Mouse (Mus musculus) kidney, postnatal 4 days (tissue): ENCODE results near the gene Tepp.

Experiments
- DNase-seq, 2 experiments: peaks; one replicate each; pipeline ENCODE4 v3.0.0; 2021; ENCODE audit warnings: mixed read lengths in 2 of 2

Tepp gene

DNA sequence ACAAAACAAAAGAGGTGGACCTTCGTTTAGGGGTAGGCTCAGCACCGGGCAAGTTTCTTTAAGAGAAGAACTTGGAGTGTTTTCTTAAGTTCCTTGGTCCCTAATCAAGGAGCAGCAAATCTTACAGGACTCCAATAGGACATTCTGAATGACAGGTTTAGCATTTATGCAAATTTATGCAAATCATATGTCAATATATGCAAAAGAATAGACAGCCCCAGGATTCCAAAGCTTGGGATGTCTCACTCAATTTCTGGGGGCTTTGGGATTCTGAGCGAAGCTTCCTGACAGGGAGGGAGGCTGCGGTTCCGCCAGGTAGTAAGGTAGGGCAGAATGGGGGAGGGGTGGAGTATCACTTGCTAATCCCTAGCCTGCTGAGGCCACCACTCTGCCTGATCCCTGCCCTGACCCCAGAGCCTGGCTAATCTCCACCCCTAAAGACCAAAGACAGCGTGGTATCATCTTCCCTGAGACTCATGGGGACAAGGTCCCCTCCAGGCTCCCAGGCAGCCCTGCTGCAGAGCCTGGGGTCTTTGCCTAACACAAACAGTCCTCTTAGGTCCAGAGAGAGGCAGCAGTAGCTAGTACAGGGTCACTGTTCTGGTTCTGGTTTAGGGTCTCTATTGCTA is at the start of gene Tepp:
Gene Tepp (plus strand): TSS at position 225 of the 629 bp plus-strand sequence.
- no peak for DNase-seq

DNA sequence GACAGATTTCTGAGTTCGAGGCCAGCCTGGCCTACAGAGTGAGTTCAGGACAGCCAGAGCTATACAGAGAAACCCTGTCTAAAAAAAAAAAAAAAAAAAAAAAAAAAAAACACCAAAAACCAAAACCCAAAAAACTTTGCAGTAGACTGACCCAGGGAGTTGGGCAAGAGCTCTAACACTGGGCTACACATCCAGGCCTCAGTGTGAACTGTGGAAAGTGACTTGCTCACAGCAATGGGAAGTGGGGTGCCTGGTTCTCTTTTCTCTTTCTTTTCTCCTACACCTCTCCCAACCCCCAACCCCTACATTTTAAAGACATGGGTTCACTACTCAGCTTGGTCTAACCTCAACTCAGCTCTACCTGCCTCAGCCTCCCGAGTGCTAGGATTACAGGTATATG is 48.2 kb upstream of the Tepp start:
- no peak for DNase-seq

DNA sequence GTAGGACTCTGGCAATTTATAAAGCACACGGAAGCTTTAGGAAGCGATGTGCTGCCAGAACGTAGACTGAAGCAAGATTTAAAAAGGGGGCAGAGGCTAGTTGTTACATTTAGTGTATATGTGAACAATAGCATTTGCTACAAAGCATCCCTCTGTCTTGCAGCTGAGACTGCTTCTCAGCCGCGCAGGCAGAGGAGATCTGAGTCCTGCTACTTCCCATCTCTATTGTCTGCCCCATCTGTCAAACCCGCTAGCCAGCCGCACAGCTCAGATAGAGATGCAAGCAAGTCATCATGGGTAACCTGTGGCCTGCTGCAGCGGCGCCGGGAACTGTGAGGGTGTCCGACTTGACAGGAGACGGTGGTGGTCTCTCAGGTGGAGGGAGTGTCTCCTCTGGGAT is 39.9 kb upstream of the Tepp start:
- DNase-seq, result no peak

DNA sequence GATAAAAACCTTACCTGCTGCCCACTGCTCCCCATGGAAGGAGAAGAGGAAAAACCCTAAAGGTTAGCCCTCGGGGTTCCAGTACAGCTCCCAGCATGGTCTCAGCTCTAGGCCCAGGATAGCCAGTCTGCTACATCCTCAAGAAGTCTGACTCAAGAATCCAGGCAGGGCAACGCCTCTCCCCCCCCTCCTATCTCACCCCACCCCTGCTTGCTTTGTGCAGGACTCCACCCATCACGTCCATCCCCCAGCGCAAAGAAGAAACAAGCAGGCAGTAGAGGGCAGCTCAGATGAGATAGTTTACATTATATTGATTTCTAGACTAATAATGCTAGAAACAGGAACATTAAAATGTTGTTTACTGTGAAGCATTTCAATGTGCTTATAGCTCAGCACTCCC is 38.5 kb upstream of the Tepp start:
- DNase-seq, result no peak

DNA sequence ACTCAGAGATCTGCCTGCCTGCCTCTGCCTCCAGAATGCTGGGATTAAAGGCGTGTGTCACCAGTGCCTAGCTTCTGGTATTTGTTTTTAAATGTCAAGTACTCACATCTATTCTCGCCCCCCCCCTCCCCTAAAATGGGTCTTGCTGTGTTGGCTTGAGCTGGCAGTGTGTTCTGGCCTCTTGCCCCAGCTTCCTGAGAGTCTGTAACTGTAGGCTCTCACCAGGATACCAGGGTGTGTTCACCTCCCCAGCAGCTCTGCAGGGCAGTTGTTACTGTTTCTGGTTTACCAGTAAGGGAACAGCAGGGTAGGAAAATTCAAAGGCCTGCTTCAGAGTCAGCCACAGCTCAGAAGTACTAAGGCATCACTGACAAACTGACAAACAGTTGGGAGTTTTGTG is 37.5 kb upstream of the Tepp start:
- peak; percentile 12 to 37 for DNase-seq

DNA sequence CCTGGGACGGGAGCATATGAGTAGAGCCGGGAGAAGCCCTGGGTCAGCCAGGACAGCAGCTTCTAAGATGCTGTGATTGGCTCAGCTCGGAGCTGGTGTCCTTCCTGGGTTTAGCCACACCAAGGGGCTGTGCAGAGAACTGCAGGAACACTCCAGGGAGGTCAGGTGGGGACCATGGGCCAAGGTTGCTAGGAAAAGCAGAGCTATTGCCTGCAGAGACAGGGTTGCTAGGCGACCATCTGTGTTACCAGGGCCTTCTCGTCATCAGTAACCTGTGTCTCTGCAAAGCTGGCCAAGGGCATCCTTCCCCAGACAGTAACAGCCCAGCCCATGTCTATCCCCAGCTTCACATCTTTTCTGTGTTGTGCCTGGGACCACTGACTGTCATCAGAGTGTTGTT is 28.9 kb upstream of the Tepp start:
- no peak for DNase-seq

DNA sequence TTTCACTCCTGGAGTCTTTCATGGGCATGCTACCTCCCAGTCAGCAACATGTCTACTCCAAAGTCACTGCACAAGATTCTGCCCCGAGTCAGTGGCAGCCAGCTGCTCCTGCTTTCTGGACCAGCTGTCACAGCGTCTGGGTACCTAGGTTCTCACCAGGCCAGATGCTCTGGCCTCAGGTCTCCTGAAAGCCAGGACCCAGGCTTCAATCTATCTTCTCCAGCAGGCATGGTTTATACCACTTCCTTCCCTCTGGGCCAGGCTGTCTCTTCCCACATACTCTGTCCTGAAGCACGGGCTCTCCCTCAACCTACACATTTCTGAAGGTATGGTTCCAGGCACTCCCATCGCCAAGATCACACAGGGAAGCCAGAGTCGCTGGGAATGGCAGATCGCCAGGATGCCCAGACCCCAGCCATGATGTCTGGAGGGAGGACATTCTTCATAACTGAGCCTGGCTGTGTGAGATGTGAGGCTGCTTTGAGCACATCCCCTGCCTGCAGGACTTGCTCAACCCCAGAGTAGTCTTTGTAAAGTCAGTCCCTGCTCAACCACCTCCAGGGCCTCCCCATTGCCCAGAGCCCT is 21.2 kb upstream of the Tepp start:
- DNase-seq, result no peak

DNA sequence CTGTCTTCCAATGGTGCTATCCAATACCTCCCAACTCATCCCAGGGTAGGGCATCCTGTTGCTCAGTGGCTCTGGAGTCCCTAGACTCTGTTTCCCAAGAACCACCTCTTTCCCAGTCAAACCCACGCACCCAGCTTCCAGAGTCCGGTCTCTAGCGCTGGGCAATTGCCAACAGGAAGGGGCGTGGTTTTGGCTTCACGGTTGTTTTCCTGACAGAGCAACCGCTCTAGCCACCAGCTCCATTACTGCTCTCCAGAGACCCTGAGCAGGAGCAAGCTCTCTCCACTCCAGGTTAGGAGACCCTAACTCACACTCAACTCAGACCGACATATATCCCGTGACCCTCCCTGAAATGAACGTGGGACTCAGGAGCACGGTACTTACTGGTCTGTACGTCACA is 17.2 kb upstream of the Tepp start:
- DNase-seq, result peak; percentile 94 to 95

DNA sequence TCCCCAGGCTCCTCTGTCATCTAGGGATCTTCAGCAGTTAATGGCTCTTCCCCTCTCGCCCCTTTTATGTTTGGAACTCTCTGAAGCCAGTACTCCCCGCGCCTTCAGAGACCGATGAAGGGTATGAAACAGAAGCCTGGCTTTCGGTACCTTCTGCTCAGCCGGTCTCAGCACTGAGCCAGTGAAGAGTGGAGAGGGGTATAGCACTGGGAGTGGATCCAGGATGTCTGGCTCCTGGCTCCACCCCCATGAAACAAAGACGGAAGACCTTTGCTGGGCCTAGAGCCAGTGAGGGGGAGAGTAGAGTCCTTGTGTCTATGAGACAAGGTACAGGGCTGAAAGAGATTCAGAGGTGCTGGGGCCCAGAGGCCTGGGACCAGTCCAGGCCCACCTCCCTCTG is 16.5 kb upstream of the Tepp start:
- peak; percentile 58 to 68 for DNase-seq

DNA sequence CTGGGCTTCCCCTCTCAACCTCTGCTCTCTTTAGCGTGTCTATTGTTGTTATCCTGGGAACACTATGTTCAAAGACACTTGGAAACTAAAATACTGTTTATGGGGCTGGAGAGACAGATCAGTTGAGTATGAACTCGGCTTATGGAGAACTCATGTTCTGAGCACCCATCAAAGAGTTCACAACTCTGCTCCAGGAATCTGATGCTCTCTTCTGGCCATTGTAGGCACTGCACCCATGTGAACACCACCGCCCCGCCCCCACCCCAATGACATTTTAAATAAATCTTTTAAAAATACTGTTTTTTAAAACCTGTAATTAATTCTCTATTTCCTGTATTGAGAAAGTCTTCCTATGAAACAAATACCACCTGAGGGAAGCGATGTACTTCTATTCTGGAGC is 8.0 kb upstream of the Tepp start:
- DNase-seq, result peak; percentile 62 to 68

DNA sequence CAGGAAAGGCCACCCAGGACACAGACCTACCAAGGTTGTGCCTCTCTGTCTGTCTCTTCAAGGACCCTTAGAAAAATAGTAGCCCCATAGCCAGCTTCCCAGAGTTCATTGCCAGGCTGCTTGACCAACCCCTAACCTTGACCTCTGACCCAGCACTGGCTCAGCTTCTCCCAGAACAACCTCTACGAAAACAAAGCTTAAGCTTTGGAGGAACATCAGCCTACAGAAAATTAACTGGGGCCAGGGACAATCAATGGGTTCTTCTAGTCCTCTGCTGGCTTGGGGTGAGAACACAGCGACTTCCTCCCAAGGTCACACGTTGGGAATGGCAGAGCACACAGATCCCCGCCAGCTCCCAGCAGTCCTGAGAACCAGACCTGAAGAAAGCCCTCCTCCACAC is 4.8 kb upstream of the Tepp start:
- DNase-seq, result no peak

DNA sequence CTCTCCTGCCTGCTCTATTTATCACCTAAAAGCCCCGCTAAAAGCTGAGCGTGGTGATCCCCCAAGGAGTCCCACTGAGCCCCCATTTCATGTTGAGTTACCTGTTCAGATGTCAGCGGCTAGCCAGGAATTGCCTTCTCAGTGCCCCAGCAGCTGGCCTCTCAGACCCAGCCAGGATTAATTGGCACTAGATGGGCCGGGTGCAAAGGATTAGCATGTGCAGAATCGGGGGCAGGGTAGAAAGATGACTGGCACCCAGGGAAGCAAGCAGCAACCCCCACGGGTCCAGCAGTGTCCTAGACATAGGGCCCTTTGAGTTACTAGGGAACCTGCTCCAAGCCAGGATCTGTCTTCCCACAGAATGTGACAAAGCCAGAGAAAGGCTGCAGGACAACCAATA is 3.9 kb upstream of the Tepp start, which contains the start of gene Cngb1:
Gene Cngb1 (minus strand): TSS at position 155 of the 400 bp plus-strand sequence.
- DNase-seq, result no peak

DNA sequence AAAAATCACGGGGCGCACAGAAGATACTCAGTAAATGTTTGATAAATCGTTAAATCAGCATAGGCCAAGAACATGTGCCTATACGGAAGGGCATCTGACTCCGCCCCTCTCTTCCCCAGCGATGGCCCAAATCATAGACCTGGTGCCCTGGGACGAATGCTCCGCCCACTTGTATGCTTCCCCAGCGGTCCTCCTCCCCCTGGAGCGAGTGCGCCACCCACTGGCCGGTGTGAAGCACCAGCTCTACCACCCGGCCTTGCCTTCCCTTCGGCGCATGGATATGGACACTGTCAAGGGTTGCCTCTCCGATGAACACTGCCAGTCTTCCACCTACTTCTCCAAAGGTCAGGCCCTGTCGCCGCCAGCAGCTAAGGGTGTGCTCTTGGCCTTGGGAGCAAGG is 2.5 kb downstream of the Tepp start:
- peak; percentile 33 to 43 for DNase-seq

DNA sequence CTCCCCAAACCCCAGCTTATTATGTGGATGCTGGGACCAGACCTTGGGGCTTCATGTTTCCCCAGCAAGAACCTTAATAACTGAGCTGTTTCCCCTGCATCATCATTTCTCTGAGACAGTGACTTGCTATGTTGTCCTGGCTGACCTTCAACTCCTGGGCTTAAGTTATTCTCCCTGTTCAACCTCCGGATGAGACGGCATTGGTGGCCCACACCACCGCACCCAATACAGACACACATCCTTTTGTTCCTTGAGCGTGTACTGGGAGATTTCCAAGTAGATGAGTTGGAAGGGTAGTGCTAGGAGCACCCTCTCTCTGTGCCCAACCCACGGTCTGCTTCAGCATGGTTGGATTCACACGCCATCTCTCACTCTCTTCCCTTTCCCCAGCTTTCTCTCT is 3.5 kb downstream of the Tepp start:
- no peak for DNase-seq

DNA sequence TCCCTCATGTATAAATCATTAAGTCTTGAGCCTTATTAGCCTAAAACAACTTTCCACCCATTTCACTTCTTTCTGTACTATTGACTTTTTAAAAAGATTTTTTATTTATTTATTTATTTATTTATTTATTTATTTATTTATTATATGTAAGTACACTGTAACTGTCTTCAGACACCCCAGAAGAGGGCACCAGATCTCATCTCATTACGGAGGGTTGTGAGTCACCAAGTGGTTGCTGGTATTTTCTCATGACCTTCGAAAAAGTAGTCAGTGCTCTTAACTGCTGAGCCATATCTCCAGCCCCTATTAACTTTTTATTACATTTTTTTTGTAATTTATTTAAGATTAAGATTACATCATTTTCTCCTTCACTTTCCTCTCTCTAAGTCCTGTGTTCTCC is 4.3 kb downstream of the Tepp start:
- DNase-seq, result no peak

DNA sequence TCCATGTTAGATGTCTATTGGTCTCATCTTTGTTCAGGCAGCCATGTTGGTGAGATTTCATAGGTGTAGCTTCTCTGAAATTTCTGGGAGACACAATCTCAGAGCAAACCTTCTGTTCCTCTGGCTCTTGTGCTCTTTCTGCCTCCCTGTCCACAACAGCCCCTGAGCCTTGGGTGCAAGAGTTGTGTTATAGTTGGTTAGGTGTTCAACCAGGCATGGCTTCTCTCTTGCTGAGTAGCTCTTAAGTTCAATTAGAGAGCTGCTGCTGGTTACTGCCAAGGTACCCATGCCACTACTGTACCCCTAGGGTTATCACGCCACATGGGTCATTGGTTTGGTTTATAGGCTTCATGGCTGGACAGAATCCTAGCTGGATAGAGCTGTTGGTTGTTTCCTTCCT is 5.0 kb downstream of the Tepp start:
- no peak for DNase-seq

DNA sequence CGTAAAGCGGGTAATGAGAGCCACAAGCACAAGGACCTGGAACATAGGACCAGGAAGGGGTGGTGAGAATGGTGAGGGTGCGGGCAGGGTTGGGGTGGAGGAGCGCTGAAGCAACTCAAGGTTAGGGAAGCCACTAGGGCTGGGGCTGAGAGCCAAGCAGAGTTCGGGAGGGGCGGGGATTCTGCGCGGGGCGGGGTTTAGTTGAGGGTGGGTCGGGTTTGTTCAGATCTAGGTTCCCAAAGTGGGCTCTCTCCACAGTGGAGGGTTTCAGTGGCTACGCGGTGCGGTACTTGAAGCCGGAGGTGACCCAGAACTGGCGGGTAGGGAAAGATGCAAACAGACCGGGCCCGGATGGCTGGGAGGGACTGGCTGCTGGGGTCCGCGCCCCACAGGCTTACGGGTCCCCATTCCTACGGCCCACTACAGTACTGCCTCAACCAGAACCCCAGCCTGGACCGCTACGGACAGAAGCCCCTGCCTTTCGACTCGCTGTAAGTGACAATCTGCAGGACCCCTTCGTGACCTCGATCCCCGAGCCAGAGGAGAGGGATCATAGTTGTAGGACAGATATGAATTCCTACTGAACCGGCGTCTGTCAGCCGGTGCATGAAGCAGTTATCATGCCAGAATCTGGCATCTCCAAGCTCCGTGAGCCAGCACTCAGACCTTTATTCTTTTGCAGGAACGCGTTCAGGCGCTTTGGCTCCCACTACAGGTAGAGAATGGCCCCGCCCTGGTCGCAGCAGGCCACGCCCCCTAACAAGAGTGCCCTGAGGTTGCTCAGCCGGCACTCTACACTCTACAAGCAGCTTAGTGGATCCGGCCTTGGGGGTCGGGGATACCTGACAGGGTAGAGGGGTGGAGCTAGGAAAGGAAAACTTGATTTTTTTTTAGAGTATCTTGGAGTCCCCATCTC is 10.1 kb downstream of the Tepp start:
- DNase-seq, result peak; percentile 86 to 90

DNA sequence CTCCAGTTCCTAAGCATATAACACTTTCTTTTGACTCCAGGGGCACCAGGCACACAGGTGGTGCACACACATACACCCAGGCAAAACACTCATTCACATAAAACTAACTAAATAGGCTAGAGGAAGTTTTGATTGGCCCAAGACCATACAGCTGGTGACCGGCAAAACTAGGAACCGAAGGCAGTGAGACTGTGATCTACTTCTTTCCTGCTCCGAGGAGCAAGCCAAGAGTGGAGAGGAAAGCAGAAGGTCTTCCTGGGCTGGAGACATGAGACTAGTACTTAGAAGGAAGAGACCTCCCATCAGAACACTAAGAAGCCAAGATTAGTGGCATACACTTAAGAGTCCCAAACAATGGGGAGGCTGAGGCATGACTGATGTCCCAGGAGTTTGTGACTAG is 12.8 kb downstream of the Tepp start:
- no peak for DNase-seq

DNA sequence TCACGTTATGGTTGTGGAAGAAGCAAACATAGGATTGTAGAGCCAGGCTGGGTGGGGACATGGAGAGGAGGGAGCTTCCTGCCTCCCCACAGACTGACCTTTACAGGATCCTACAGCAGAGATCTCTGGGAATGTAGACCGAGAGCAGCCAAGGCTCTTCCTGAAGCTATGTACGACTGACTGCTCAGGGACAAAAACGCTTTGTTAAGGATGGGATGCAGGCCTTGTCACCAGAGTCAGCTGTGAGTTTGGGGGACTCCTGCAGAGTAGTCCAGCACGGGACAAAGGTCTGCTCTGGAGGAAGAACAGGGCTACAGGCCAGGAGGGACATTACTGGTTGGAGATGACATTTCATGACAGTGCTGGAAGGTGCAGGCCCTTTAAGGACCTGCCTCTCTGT is 14.3 kb downstream of the Tepp start:
- DNase-seq, result no peak

DNA sequence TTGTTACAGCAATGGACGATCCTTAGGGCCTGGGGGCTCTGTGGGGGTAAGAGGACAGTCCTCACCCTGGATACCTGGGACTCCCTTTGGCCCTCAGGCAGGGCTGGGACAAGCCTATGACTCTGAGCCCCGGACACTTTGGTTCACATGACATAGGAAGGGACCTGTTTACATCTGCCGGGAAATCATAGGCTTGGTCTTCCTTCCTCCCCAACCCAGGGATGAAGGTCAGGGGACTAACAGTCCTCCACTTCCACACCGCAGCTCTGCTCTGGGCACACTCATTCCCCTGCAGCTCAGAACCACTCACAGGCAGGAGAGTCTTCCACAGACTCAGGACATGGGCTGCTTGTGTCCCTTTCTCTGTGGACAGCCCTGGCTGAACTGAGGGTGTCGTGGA is 16.5 kb downstream of the Tepp start:
- no peak for DNase-seq

DNA sequence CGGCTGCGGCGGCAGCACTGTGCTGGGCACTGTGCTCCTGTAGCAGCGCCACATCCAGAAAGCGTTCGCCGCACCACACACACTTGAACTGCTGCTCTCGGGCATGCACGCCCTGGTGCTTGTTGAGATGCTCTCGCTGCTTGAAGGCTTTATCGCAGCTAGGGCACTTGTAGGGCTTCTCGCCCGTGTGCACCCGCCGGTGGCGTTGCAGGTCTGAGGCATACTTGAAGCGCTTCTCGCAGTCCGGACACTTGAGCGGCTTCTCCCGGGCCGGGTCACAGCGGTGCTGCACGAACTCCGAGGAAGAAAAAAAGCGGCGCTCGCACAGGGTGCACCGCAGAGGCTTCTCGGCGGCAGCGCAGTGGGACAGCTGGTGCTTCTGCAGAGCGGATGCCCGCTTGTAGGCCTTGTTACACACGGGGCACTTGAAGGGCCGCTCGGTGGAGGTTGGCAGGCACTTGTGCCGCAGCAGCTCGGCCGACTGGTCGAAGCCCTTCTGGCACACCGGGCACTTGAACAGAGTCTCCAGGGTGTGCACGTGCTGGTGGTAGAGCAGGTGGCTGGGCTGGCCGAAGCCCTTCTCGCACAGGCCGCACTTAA is 17.6 kb downstream of the Tepp start:
- no peak for DNase-seq

DNA sequence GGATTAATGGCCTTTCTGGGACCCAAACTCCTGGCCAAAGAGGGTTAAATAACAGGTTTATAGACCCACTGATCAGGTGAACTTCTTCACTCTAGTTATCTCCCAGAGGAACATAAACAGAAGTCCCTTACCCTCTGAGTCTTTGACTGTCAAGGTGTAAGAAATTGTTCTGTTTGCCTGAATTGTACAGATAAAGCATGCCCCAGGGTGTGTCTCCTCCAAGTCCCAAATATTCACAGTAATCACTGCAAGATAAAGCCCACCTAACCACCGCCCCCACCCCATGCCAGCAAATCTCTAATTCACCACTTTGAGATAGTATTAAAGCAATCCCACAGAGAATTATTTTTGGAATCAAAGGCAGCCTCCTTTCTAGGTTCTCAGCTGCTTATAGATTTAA is 20.0 kb downstream of the Tepp start:
- DNase-seq, result no peak

DNA sequence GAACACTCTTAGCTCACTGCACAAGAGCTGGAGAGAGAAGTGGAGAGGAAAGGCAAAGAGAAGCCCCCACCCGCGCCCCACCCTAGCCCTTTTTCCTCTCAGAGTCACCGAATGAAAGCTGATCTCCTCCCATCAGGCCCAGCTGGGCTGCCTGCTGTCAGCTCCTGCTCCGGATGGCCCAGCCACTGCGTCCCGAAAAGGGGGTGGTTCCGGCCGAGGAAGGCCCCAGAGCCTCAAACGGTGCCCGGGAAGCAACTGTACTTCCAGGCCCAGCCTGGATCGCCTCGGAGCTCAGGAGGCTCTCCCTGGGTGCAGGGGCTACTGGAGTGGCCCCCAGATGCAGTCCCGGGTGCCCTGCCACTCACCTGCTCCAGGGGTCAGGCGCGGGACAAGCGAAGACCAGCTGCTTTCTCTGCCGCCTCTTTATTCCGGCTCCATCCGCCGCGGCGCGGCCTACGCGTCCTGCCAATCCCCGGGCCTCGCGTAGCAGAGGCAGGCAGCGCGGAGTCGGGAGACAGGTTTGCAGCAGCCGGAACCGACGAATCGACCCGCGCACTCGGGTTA is 20.9 kb downstream of the Tepp start:
- DNase-seq, result peak; percentile 79 to 87
